9 mouse cellular contexts compared by ENCODE assay signal in genomic region chr1:158147525-158147924, GRCm38 (mm10).
A peak's percentile ranks its signal among the peaks of the same experiment; 100 is the strongest.
DNase-seq lines count a peak whose midpoint lies in the region; ATAC-seq lines count a peak whose summit lies in the region.
"Had no signal": no experiment of that assay in that cellular context is flagged by ENCODE, and none has a peak within 500 bp of the region (broad histone marks: within the 10 kb centered on the region; RNA-seq: fewer than 3 reads in every experiment).

No protein-coding gene starts in this region.

- H3K27me3 ChIP-seq in heart, embryonic 11.5 days (ENCODE audit: control insufficient read depth, insufficient read depth, low read length) = no peaks in the 10 kb centered on the region

- H3K36me3 ChIP-seq in heart, embryonic 11.5 days (ENCODE audit: control insufficient read depth, insufficient read depth, low read length) = no peaks in the 10 kb centered on the region

- H3K4me1 ChIP-seq in heart, embryonic 11.5 days (ENCODE audit: control insufficient read depth, insufficient read depth, low read length) = no peaks in the 10 kb centered on the region

- intact Hi-C loops in heart, postnatal 10 days (cut with DNase I) = no loop called here

- H3K27ac ChIP-seq in heart, embryonic 11.5 days (ENCODE audit: low read depth, low read length) = no peak overlapping the region

- peak; percentile 6 to 8 for DNase-seq in heart, postnatal 10 days
- DNase-seq in NIH3T3 (ENCODE audit: low read depth) = peak; percentile 4
- DNase-seq in embryo, embryonic 10 days (ENCODE audit: low spot score) = peak; percentile 59
- DNase-seq in kidney, postnatal 10 days = peak; percentile 13
- no peak for DNase-seq in thymus, postnatal 0 days (ENCODE audit: low spot score)
- no peak for DNase-seq in frontal cortex, adult 2 months (ENCODE audit: extremely low spot score in 1 of 2, low spot score in 1 of 2)
- DNase-seq: lung, adult 18-20 months had no signal

- H3K9me3 ChIP-seq in heart, embryonic 11.5 days (replicated peaks; ENCODE audit: control insufficient read depth, low read length) = no peaks in the 10 kb centered on the region

- H3K4me2 ChIP-seq in heart, embryonic 11.5 days = no peak overlapping the region

- no peak overlapping the region for H3K4me3 ChIP-seq in heart, embryonic 11.5 days (ENCODE audit: low read depth, low read length)

- WGBS in heart, embryonic 11.5 days (ENCODE audit: insufficient replicate concordance) = 25% methylated on average over 3 of the region's 3 CpGs

- H3K9ac ChIP-seq in heart, embryonic 11.5 days (ENCODE audit: low read depth, low read length) = no peak overlapping the region

- ATAC-seq in heart, embryonic 11.5 days (replicated peaks; ENCODE audit: insufficient number of reproducible peaks, low FRiP score, low TSS enrichment) = no peak
- ATAC-seq in inflammation-experienced regulatory T-cells, adult 6 months = no peak

Comparison
In these comparisons a context has a peak if more than half of its experiments do, and no peak if none do; other contexts are left out.
1. DNase-seq: peak in heart, postnatal 10 days (2 of 2), NIH3T3 (single experiment), embryo, embryonic 10 days (single experiment) and kidney, postnatal 10 days (single experiment); none in thymus, postnatal 0 days (single experiment) and frontal cortex, adult 2 months (0 of 2).